Mouse (Mus musculus) 3134 (cell line): ENCODE measurements at regions not wholly inside any gene's neighbourhood (a gene's known extent, or its start where the extent isn't known, plus 50 kb on each side); places are given as distances from the start of the nearest gene placed in this dataset.

Experiments
- DNase-seq: peaks from one replicate; pipeline ENCODE4 v3.0.0-alpha.2; 2011; ENCODE audit warnings: low spot score; ENCODE audit not compliant: insufficient read length; ENCODE audit errors: extremely low read depth

- DNase-seq: no peak
Observed at GRCm38 (mm10) chr6:100476550-100477366, 189.5 kb upstream of the Rybp start.

- DNase-seq: no peak
Observed at GRCm38 (mm10) chr6:100475341-100475955, 188.2 kb upstream of the Rybp start.

GRCm38 (mm10) chr6:100474326-100474725, 187.0 kb upstream of the Rybp start:
- DNase-seq: no peak

GRCm38 (mm10) chr6:100470071-100470470, 182.8 kb upstream of the Rybp start:
- no peak for DNase-seq

DNA sequence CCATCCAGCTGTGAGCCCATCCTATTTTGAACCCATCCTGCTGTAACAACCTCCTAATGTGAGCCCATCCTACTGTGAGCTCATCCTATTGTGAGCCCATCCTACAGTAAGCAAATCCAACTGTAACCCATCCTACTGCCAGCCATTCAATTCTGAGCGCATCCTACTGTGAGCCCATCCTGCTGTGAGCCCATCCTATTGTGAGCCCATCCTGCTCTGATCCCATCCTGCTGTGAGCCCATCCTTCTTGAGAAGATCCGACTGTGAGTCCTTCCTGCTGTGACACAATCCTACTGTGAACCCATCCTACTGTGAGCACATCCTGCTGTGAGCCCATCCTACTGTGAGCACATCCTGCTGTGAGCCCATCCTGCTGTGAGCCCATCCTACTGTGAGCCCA, 175.5 kb upstream of the Rybp start:
- DNase-seq: no peak

DNA sequence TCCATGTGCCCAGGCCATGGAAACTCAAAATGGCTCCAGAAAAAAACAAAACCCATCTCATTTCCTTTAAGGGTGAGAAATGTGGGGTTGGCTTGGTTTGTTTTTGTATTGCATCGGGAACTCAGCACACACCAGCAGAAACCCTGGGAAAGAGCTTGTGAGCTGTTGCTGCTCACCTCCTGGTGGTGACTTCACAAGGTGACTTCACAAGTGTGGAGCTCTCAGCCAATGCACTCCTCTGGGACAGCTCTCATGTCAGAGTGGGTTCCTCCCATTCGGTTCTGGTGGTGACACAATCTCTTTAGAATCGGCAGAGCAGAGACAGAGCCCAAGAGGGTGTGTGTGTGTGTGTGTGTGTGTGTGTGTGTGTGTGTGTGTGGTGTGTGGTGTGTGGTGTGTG, 166.1 kb upstream of the Rybp start:
- DNase-seq: no peak

- DNase-seq: no peak
Observed at GRCm38 (mm10) chr6:100452097-100453002, 165.1 kb upstream of the Rybp start.

DNA sequence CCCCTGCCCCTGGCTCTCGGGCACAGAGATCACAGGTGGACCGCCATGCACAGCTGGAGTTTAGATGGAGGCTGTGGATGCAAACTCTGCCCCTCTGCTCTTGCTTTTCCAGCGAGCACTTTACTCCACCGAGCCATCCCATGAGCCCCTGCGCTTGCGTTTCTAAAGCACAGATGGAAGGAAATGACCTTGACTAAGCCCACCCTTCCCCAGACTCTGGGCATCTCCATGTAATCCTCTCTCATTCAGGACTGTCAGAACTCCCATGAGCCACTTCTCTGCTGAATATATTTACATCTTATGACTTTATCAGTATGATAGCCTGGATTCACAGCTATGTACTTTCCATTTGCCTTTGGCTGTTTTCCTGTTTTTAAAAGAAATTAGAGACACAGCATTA, 162.8 kb upstream of the Rybp start:
- no peak for DNase-seq

GRCm38 (mm10) chr6:100449087-100449486, 161.8 kb upstream of the Rybp start:
- no peak for DNase-seq

DNA sequence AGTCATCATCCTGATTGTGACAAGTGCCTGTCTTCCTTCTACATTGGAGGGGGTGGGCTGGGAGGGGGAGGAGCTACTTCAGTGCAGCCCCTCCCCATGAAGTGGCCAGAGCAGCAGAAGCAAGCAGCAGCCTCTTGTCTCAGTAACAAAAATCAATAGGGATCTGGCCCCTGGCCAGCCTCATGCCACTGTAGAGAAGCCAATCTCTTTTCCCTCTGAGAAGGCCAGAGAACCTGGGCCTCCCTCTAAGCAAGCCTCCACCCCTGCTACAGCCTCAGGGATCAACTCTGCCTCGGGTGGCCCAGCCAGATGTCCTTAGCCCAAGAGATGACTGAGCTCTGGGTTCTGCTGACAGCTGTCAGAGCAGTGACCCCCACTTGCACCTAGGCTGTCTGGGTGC, 159.9 kb upstream of the Rybp start:
- DNase-seq: no peak

DNA sequence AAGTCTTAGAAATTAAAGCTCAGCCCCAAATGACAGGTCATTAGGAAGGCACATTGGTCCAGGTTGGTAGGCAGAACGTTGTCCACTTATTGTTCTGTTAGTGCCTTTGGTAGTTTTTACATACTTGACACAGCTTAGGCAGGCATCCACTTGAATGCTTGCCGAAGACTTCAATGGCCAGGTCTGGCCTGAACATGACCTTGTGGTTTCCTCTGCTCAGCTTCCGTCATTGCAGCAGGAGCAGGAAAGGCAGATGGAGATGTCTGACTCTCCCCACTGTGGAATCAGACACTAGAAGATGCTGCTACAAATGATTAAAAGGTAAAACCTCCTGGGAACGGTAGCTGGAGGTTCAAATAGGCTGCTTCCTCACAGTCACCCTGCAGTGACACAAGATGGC, 159.5 kb upstream of the Rybp start:
- no peak for DNase-seq

- no peak for DNase-seq
Observed at GRCm38 (mm10) chr6:100439071-100439737, 151.9 kb upstream of the Rybp start.

GRCm38 (mm10) chr6:100438511-100438991, 151.3 kb upstream of the Rybp start:
- no peak for DNase-seq

- DNase-seq: no peak
Observed at GRCm38 (mm10) chr6:100437980-100438379, 150.7 kb upstream of the Rybp start.

- no peak for DNase-seq
Observed at GRCm38 (mm10) chr6:100436507-100436906, 149.2 kb upstream of the Rybp start.

- DNase-seq: no peak
Observed at GRCm38 (mm10) chr6:100435222-100435621, 147.9 kb upstream of the Rybp start.

DNA sequence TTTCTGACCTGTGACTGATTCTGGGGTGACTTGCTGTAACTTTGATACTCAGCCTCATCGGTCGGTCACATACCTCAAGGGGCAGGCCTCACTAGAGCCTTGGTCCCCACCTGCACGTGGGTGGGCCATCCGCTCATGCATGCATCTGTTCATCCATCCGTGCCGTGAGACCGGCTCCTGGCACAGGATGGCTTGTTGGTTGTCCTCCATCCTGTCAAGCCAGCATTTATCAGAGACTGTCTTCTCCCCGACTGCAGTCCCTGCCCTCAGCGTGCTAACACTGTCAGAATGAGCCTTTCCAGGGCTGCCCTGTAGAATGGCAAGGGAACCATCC, 146.2 kb upstream of the Rybp start:
- no peak for DNase-seq

DNA sequence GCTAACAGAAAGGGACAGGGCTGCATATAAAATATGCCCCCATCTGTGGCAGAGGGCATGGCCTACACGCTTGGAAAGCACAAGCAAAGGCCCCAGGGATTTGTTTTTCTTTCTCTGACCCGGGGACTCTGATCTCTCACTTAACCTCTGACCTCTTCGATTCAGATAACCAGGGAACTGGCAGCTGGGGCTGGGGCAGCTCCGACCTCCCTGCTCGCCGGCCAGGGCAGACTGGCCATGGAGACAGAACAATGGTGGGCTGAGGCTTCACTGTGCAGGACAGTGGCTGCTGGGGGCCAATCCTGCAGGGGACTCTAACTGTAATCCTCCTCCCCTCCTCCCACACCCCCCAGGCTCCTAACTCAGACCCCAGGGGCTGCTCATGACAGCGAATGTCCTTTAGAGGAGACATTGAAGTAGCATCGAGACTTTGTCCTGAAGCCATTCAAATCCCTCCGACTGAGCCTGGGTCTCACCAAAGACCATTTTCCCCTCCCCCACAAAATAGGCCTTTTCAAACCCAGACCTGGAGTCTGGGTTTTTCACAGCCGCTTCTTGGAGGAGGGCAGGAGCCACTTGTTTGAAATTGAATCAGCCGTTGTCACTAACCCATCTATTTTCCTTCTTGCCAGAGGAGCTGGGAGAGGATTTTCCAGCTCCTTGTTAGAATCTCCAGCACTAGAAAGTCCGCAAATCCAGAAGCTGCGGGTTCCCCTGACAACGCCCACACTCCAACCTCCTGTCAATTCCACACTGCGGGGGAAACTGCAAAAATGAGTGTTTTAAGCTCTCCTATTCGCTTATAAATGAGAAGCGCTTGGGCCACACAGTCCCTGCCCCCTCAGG, 145.6 kb upstream of the Rybp start:
- DNase-seq: no peak

DNA sequence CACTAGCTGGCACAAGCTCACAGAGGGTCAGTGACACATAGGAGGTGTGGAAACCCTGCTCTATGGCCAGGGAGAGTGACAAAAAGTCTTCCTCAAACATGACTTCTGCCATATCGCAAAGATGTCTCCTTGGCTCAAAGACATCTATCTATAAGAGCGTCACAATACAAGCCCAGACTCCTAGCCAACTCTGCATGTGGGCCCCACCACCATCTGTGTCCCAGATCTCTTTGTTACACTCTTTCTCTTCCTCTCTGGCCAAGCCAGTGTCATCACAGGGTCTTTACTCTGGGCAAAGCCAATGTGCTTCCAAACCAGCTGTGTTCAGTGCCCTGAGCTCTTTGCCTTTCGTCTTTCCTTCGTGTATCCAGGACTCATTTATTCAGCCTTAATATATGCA, 143.0 kb upstream of the Rybp start:
- DNase-seq: no peak

GRCm38 (mm10) chr6:100429511-100429910, 142.2 kb upstream of the Rybp start:
- peak; percentile 63 for DNase-seq
